Mouse (Mus musculus): ENCODE measurements at regions not wholly inside any gene's neighbourhood (a gene's known extent, or its start where the extent isn't known, plus 50 kb on each side); places are given as distances from the start of the nearest gene placed in this dataset.
A peak's percentile ranks its signal among the peaks of the same experiment; 100 is the strongest.

DNA sequence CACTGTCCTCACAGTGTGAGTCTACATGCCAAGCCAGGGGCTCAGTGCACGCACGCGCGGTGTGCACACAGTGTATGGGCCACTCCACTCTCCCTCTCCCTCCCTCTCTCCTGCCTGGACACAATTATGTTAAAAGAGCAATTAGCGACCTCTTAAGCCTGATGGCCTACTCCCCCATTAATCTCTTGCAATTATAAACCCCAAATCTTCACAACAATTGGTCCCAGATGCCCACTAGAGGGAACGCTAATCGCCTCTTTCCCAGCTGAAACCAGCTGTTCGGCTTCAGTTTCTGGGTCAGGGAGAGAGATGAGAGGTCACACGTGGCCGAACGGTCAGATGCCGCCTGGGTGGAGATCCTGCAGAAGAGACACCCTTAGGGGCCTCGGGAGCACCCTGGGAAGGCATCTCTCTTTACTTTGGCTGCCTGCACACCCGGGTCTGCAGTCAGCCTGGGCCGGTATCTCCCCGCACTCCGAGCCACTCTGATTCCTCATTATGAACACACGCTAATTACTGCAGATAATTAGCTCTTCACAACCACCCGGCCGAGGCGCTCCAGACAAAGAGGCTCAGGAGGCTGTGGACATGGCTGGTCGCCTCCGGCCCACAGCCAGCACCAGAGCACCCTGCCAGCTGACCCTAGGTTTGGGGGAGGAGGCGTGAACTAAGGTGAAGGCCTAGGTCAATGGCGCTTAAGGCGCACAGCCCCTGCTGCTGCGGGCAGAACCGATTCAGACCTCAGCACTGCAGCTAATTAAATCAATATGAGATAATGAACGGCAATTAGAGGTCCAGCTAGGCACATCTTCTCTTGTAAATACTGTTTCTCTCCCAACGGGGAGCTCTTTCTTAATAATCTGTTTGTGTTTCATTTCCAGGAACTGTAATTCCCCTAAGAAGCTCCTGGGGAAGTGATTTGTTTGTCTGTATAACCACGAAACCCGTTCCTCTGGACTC is 250.3 kb downstream of the Cryba4 start:
- no peaks in the 10 kb centered on the region for H3K27me3 ChIP-seq (ENCODE audit: insufficient read depth, low read length)
- no peaks in the 10 kb centered on the region for H3K36me3 ChIP-seq (ENCODE audit: insufficient read depth)
- peak overlapping the region; percentile 0; the same call in 1 of the 2 replicates for H3K4me2 ChIP-seq (ENCODE audit: low read depth)
- DNase-seq (peak; percentile 68), ATAC-seq (peak; percentile 84)
- H3K4me1 ChIP-seq (ENCODE audit: insufficient read depth) = peaks cover 3% of the 10 kb centered on the region; the same call in 1 of the 2 replicates
- H3K27ac ChIP-seq (ENCODE audit: low read depth, low read length) = peak overlapping the region; percentile 9; the same call in 1 of the 2 replicates
- 6% methylated on average over 32 of the region's 32 CpGs for WGBS
- H3K9ac ChIP-seq = no peak overlapping the region
- peak; percentile 37 for TF ChIP-seq CTCF (IDR thresholded peaks at IDR 0.05; ENCODE audit: low read depth)
- no peak overlapping the region for H3K4me3 ChIP-seq (ENCODE audit: low read depth, low read length)
- peaks cover 5% of the 10 kb centered on the region; the same call in 1 of the 2 replicates for H3K9me3 ChIP-seq (ENCODE audit: low read length)

DNA sequence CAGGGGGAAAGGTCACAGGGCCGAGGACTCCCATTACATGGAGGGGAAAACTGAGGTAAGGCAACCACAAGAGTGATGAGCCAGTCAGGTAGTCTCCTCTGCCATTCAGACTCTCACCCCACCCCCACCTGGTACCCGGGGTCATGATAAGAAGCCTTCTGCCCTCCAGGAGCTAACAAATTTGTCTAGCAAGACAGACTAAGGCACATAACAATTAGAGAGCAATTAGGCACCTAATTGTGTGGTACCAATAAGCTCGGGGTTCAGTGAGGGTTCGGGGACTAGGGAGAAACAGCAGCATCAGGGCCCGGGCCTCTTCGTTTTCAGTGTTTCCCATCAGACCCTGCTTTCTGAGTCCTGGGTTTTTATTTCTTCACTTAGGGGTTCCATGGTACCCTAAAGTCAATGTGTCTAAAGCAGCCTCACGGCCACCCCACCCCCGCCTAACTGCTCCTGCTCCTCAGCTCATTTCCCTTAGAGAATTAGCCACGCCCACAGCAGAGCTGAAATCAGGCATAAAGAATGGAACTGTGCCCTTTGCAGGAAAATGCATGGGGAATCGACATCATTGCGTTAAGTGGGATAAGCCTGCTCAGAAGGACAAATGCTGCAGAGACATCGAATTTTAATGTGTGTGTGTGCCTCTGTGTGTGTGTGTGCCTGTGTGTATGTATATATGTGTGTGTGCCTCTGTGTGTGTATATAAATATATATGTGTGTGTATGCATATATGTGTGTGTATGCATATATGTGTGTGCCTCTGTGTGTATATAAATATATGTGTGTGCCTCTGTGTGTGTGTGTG is 249.3 kb downstream of the Cryba4 start:
- WGBS = 20% methylated on average over 12 of the region's 12 CpGs
- Histone ChIP-seq H3K4me1 (ENCODE audit: insufficient read depth) (peaks cover 3% of the 10 kb centered on the region; the same call in 1 of the 2 replicates), H3K9ac (no peak overlapping the region), H3K27ac (ENCODE audit: low read depth, low read length) (no peak overlapping the region), H3K4me3 (ENCODE audit: low read depth, low read length) (no peak overlapping the region), H3K27me3 (ENCODE audit: insufficient read depth, low read length) (no peaks in the 10 kb centered on the region), H3K4me2 (ENCODE audit: low read depth) (no peak overlapping the region), H3K36me3 (ENCODE audit: insufficient read depth) (no peaks in the 10 kb centered on the region), H3K9me3 (ENCODE audit: low read length) (peaks cover 5% of the 10 kb centered on the region; the same call in 1 of the 2 replicates)
- ATAC-seq = no peak
- DNase-seq = peak; percentile 34
- TF ChIP-seq CTCF (IDR thresholded peaks at IDR 0.05; ENCODE audit: low read depth) = no peak

DNA sequence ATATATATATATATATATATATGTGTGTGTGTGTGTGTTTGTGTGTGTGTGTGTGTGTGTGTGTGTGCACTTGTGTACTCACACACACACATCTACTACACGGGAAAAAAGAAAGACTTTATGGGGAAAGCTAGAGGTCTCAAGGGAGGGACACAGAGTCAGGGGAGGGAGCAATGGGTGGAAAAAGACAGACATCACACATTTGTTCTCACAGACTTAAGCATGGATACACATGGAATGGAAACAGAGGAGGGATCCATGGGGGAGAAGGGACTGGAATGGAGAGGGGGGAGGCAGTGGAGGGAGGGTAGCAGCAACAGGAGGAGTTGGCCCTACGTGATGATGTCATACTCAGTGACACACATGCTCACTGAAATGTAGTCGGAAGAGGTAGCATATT is 248.3 kb downstream of the Cryba4 start:
- Histone ChIP-seq H3K9me3 (ENCODE audit: low read length) (peaks cover 5% of the 10 kb centered on the region; the same call in 1 of the 2 replicates), H3K4me3 (ENCODE audit: low read depth, low read length) (no peak overlapping the region), H3K4me2 (ENCODE audit: low read depth) (no peak overlapping the region), H3K27me3 (ENCODE audit: insufficient read depth, low read length) (no peaks in the 10 kb centered on the region), H3K36me3 (ENCODE audit: insufficient read depth) (no peaks in the 10 kb centered on the region), H3K4me1 (ENCODE audit: insufficient read depth) (peaks cover 3% of the 10 kb centered on the region; the same call in 1 of the 2 replicates), H3K9ac (no peak overlapping the region), H3K27ac (ENCODE audit: low read depth, low read length) (no peak overlapping the region)
- 82% methylated on average over 3 of the region's 3 CpGs for WGBS
- no peak for DNase-seq
- ATAC-seq = no peak
- TF ChIP-seq CTCF (IDR thresholded peaks at IDR 0.05; ENCODE audit: low read depth) = no peak

DNA sequence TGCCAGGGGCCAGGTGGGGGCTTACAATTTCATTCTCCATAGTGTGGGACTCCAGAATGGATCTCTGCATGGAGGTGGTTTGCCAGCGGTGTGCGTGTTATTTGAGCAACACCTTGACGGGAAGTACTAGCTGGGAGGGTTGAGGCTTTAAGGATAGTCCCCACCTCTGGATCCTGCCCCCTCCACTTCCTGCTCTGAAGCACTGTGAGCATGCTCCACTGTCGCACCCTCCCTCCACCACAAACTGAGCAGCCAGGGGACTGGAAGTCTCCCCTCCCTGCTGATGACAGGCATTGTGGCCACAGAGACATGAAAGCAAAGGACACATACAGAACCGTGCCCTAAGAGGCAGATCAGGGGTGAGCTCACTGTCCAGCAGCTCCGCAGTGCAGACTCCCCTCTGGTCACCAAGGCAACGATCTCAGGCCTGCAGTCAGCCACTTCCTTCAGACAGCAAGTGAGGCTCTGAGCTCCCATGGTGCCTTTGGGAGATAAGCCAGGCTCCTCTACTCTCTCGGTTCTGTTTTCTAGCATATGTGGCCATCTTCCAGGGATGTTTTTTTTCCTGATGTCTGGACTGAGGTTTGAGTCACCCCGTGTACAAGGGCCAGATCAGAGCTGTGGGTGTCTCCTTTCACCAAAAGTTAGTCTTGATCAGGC is 239.7 kb downstream of the Cryba4 start:
- H3K4me2 ChIP-seq (ENCODE audit: low read depth) = no peak overlapping the region
- H3K27me3 ChIP-seq (ENCODE audit: insufficient read depth, low read length) = no peaks in the 10 kb centered on the region
- ATAC-seq = peak; percentile 72
- 0 out of 2 replicates have a peak, but pooled peaks cover 3% of the 10 kb centered on the region for H3K4me1 ChIP-seq (ENCODE audit: insufficient read depth)
- no peaks in the 10 kb centered on the region for H3K36me3 ChIP-seq (ENCODE audit: insufficient read depth)
- no peak overlapping the region for H3K4me3 ChIP-seq (ENCODE audit: low read depth, low read length)
- DNase-seq = peak; percentile 31
- WGBS = 24% methylated on average over 9 of the region's 9 CpGs
- H3K9ac ChIP-seq = no peak overlapping the region
- TF ChIP-seq CTCF (IDR thresholded peaks at IDR 0.05; ENCODE audit: low read depth) = no peak
- H3K27ac ChIP-seq (ENCODE audit: low read depth, low read length) = peak overlapping the region; percentile 21; the same call in 1 of the 2 replicates
- H3K9me3 ChIP-seq (ENCODE audit: low read length) = no peaks in the 10 kb centered on the region

DNA sequence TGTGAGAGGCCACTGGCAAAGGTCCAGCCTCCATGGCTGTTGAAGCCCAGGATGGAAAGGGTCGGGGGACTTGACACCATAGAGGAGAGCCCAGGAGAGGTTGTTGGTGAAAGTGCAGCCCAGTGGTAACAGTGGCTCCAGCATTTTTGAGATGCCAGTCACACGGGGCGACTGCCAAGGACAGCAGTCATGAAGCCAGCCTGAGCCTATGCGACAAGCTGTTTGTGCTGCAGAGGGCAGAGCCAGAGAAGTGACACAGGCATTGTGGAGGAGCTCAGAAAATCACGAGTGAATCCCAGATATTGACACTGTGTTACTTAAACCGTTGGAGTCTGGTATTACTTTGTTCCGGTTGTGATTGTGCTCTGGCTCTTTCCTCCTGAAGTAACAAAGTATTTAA is 233.4 kb downstream of the Cryba4 start:
- Histone ChIP-seq H3K27me3 (ENCODE audit: insufficient read depth, low read length) (no peaks in the 10 kb centered on the region), H3K27ac (ENCODE audit: low read depth, low read length) (no peak overlapping the region), H3K36me3 (ENCODE audit: insufficient read depth) (no peaks in the 10 kb centered on the region), H3K4me3 (ENCODE audit: low read depth, low read length) (no peak overlapping the region), H3K4me1 (ENCODE audit: insufficient read depth) (no peaks in the 10 kb centered on the region), H3K9ac (no peak overlapping the region), H3K9me3 (ENCODE audit: low read length) (no peaks in the 10 kb centered on the region), H3K4me2 (ENCODE audit: low read depth) (no peak overlapping the region)
- DNase-seq = peak; percentile 54
- no peak for TF ChIP-seq CTCF (IDR thresholded peaks at IDR 0.05; ENCODE audit: low read depth)
- 39% methylated on average over 7 of the region's 7 CpGs for WGBS
- ATAC-seq = peak; percentile 68

DNA sequence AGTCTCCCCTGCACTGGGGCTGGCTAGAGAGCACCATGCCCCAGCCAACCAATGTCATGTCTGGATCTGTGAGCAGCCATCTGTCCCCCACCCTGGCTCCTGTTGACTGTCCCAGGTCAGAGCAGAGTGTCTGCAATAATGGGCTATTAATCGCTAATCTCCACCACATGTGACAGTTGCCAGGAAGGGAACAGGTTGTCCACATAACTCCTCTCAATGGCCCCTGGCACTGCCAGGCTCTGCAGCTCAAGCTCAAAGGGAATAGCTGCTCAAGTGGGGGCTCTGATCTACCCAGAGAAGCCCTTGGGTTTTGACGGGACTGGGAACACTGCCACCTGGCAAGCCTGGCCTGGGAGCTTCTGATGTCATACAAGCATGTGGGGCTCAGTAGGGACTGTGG is 231.4 kb downstream of the Cryba4 start:
- DNase-seq (peak; percentile 70), ATAC-seq (peak; percentile 89)
- Histone ChIP-seq H3K36me3 (ENCODE audit: insufficient read depth) (no peaks in the 10 kb centered on the region), H3K27ac (ENCODE audit: low read depth, low read length) (no peak overlapping the region), H3K27me3 (ENCODE audit: insufficient read depth, low read length) (no peaks in the 10 kb centered on the region), H3K4me3 (ENCODE audit: low read depth, low read length) (no peak overlapping the region), H3K4me2 (ENCODE audit: low read depth) (no peak overlapping the region), H3K4me1 (ENCODE audit: insufficient read depth) (no peaks in the 10 kb centered on the region), H3K9ac (no peak overlapping the region), H3K9me3 (ENCODE audit: low read length) (no peaks in the 10 kb centered on the region)
- TF ChIP-seq CTCF (IDR thresholded peaks at IDR 0.05; ENCODE audit: low read depth) = no peak
- 27% methylated on average over 2 of the region's 2 CpGs for WGBS

Data from forebrain, postnatal 0 days (tissue).